Mouse (Mus musculus): ENCODE measurements around the gene Tbl3.

Tbl3 gene

GRCm38 (mm10) chr17:24706982-24707800 is at the start of gene Tbl3:
Gene Tbl3, minus strand, starts transcription at chr17:24707660.
- DNase-seq (ENCODE audit: inconsistent ontology term) = peak; percentile 89

- DNase-seq (ENCODE audit: inconsistent ontology term) = peak; percentile 58
These were observed 45.2 kb upstream of the Tbl3 start, which contains the start of gene Hs3st6 for GRCm38 (mm10) chr17:24752415-24753394. Gene Hs3st6, plus strand, starts transcription at chr17:24752988.

GRCm38 (mm10) chr17:24751528-24751927 is 44.1 kb upstream of the Tbl3 start:
- no peak for DNase-seq (ENCODE audit: inconsistent ontology term)

GRCm38 (mm10) chr17:24746986-24747385 is 39.5 kb upstream of the Tbl3 start:
- no peak for DNase-seq (ENCODE audit: inconsistent ontology term)

GRCm38 (mm10) chr17:24745526-24746497 is 38.4 kb upstream of the Tbl3 start:
- DNase-seq (ENCODE audit: inconsistent ontology term) = peak; percentile 61

- DNase-seq (ENCODE audit: inconsistent ontology term) = no peak
These were observed 36.9 kb upstream of the Tbl3 start for GRCm38 (mm10) chr17:24744381-24744780.

GRCm38 (mm10) chr17:24743896-24744295 is 36.4 kb upstream of the Tbl3 start:
- no peak for DNase-seq (ENCODE audit: inconsistent ontology term)

GRCm38 (mm10) chr17:24742307-24742706 is 34.8 kb upstream of the Tbl3 start:
- no peak for DNase-seq (ENCODE audit: inconsistent ontology term)

GRCm38 (mm10) chr17:24739926-24740325 is 32.5 kb upstream of the Tbl3 start:
- DNase-seq (ENCODE audit: inconsistent ontology term) = no peak

- no peak for DNase-seq (ENCODE audit: inconsistent ontology term)
These were observed 30.8 kb upstream of the Tbl3 start for GRCm38 (mm10) chr17:24738238-24738637.

GRCm38 (mm10) chr17:24737135-24737810 is 29.8 kb upstream of the Tbl3 start:
- peak; percentile 54 for DNase-seq (ENCODE audit: inconsistent ontology term)

- DNase-seq (ENCODE audit: inconsistent ontology term) = peak; percentile 99
These were observed 29.0 kb upstream of the Tbl3 start, which contains the start of gene Msrb1 for GRCm38 (mm10) chr17:24736330-24737051. Gene Msrb1, plus strand, starts transcription at chr17:24736642.

GRCm38 (mm10) chr17:24735446-24735845 is 28.0 kb upstream of the Tbl3 start:
- no peak for DNase-seq (ENCODE audit: inconsistent ontology term)

- DNase-seq (ENCODE audit: inconsistent ontology term) = no peak
These were observed 27.1 kb upstream of the Tbl3 start for GRCm38 (mm10) chr17:24734513-24734912.

- no peak for DNase-seq (ENCODE audit: inconsistent ontology term)
These were observed 26.1 kb upstream of the Tbl3 start for GRCm38 (mm10) chr17:24733434-24734050.

GRCm38 (mm10) chr17:24732233-24732935 is 24.9 kb upstream of the Tbl3 start:
- no peak for DNase-seq (ENCODE audit: inconsistent ontology term)

GRCm38 (mm10) chr17:24730787-24731186 is 23.3 kb upstream of the Tbl3 start:
- no peak for DNase-seq (ENCODE audit: inconsistent ontology term)

GRCm38 (mm10) chr17:24729067-24729466 is 21.6 kb upstream of the Tbl3 start:
- DNase-seq (ENCODE audit: inconsistent ontology term) = no peak

GRCm38 (mm10) chr17:24728184-24728583 is 20.7 kb upstream of the Tbl3 start:
- DNase-seq (ENCODE audit: inconsistent ontology term) = no peak

Measured in Muller cell, postnatal 12 days (primary cell).